Mouse (Mus musculus) midbrain, postnatal 0 days (tissue): ENCODE data around the gene Tfcp2. TPM values are rescaled to one million over a fixed set of nuclear protein-coding genes. Genes with fewer than 3 reads are reported as not detected.
A peak's percentile ranks its signal among the peaks of the same experiment; 100 is the strongest.

ENCODE experiments used
- ATAC-seq: fragments of 200-750 bp; cut with Nextera tagmentation; 2 replicates; pipeline ENCODE4 v1.8.0; 2017; ENCODE audit warnings: moderate number of reproducible peaks, mild to moderate bottlenecking, moderate TSS enrichment, moderate library complexity; ENCODE audit not compliant: low FRiP score
- DNase-seq: peaks from one replicate; pipeline ENCODE4 v3.0.0-alpha.2; 2015; ENCODE audit warnings: low spot score
- H3K27ac ChIP-seq: fragments of 300-500 bp; sonication (generic); 2 replicates; pipeline ENCODE4 v1.5.1; 2014; ENCODE audit warnings: low read depth, mild to moderate bottlenecking, low read length, mixed read lengths
- H3K27me3 ChIP-seq: fragments of 300-500 bp; sonication (generic); 2 replicates; pipeline ENCODE4 v1.6.1; 2014; ENCODE audit warnings: low read length, control low read depth, mixed read lengths; ENCODE audit not compliant: insufficient read depth
- H3K36me3 ChIP-seq: fragments of 300-500 bp; sonication (generic); 2 replicates; pipeline ENCODE4 v1.6.1; 2014; ENCODE audit warnings: low read length, control low read depth, mixed read lengths; ENCODE audit not compliant: insufficient read depth
- H3K4me1 ChIP-seq: fragments of 300-500 bp; sonication (generic); 2 replicates; pipeline ENCODE4 v1.6.1; 2014; ENCODE audit warnings: mild to moderate bottlenecking, control low read depth, antibody characterized with exemption, low read length, mixed read lengths; ENCODE audit not compliant: insufficient read depth
- H3K4me2 ChIP-seq: fragments of 300-500 bp; sonication (generic); 2 replicates; pipeline ENCODE4 v1.6.1; 2014; ENCODE audit warnings: low read depth, mild to moderate bottlenecking, low read length, mixed read lengths; ENCODE audit not compliant: poor library complexity, severe bottlenecking
- H3K4me3 ChIP-seq: fragments of 300-500 bp; sonication (generic); 2 replicates; pipeline ENCODE4 v1.5.1; 2014; ENCODE audit warnings: low read depth, mild to moderate bottlenecking, low read length, moderate library complexity
- H3K9ac ChIP-seq: fragments of 300-500 bp; sonication (generic); replicated peaks from 2 replicates; pipeline ENCODE4 v1.6.1; 2014; ENCODE audit warnings: mild to moderate bottlenecking, low read length, moderate library complexity, mixed read lengths; ENCODE audit not compliant: poor library complexity, severe bottlenecking
- H3K9me3 ChIP-seq: fragments of 300-500 bp; sonication (generic); 2 replicates; pipeline ENCODE4 v1.6.1; 2016; ENCODE audit warnings: low read length, control low read depth
- CTCF ChIP-seq: IDR thresholded peaks from 2 replicates; pipeline ENCODE4 v1.5.1; 2016; ENCODE audit warnings: antibody characterized with exemption, mild to moderate bottlenecking
- WGBS: fragments of 180-500 bp; shearing (Covaris S2); extraction: QIAGEN DNeasy Blood & Tissue Kit; methylation state at CpG from one replicate; pipeline ENCODE4 v1.1.7; 2014; 5-methylcytosine and 5-hydroxymethylcytosine counted together
- polyA plus RNA-seq: library from polyadenylated mRNA; unstranded; fragments of >200 nt; fragmentation: Nextera tagmentation; extraction: Ambion mirVana; gene quantifications from 2 replicates; pipeline ENCODE4 v1.2.1, GENCODE M21; 2015
- total RNA-seq: library from RNA; depleted of rRNA; stranded (reverse); fragments of >200 nt; gene quantifications from 2 replicates; pipeline ENCODE4 v1.2.3, GENCODE M21; 2014

Tfcp2 gene
- total and polyA plus RNA-seq, 2 experiments from 2014 or later: 30.4 to 36.7 TPM

DNA sequence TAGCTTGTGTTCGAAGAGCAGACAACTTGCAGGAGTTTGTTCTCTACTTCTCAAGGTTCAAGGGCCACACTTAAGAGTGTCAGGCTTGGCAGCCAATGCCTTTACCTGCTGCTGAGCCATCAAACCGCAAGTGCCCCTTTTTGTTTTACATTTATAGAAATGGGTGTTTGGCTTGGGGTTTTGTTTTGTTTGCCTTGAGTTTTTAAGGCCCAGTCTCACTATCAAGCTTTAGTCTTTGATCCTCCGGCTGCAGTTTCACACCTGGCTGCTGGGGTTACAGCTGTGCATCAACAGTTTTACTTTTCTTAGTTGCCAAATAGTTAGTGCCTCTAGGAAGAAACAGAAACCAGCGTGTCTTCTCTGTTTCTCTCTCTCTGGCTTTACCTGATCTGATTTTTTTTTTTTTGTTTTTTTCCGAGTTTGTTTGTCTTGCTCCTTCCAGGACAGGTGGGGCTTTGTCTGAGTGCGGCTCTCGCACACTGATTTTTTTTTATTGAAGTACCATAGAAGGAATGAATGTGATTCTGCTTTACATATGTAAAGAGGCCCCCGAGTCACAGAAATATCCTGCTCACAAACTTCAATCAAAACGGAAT is 46.6 kb upstream of the Tfcp2 start:
- TF ChIP-seq CTCF: no peak
- Histone ChIP-seq H3K4me1 (no peaks in the 10 kb centered on the region), H3K27ac (peak overlapping the region; percentile 83), H3K4me2 (peak overlapping the region; percentile 80), H3K9me3 (no peaks in the 10 kb centered on the region), H3K36me3 (no peaks in the 10 kb centered on the region), H3K4me3 (peak overlapping the region; percentile 85), H3K27me3 (no peaks in the 10 kb centered on the region), H3K9ac (peak overlapping the region; percentile 99)
- DNase-seq (no peak), ATAC-seq (no peak)
- 25% methylated on average over 9 of the region's 9 CpGs for WGBS

DNA sequence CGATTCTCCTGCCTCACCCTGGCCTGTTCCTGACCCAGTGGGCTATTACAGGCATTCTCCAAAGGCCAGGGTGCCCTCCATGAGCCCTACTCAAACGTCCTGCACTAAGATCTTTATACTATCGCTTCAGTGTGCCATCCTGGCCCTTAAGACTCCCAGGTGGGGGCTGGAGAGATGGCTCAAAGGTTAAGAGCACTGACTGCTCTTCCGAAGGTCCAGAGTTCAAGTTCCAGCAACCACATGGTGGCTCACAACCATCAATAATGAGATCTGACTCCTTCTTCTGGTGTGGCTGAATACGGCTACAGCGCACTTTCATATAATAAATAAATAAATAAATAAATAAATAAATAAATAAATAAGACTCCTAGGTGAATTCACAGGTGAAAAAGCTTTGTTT is 41.0 kb upstream of the Tfcp2 start:
- H3K4me1 ChIP-seq: no peaks in the 10 kb centered on the region
- H3K4me3 ChIP-seq: no peak overlapping the region
- no peak for DNase-seq
- no peak overlapping the region for H3K27ac ChIP-seq
- no peak overlapping the region for H3K4me2 ChIP-seq
- H3K27me3 ChIP-seq: no peaks in the 10 kb centered on the region
- no peak for TF ChIP-seq CTCF
- H3K36me3 ChIP-seq: peaks cover 17% of the 10 kb centered on the region
- 88% methylated on average over 6 of the region's 6 CpGs for WGBS
- no peak for ATAC-seq
- no peaks in the 10 kb centered on the region for H3K9me3 ChIP-seq
- H3K9ac ChIP-seq: no peak overlapping the region

DNA sequence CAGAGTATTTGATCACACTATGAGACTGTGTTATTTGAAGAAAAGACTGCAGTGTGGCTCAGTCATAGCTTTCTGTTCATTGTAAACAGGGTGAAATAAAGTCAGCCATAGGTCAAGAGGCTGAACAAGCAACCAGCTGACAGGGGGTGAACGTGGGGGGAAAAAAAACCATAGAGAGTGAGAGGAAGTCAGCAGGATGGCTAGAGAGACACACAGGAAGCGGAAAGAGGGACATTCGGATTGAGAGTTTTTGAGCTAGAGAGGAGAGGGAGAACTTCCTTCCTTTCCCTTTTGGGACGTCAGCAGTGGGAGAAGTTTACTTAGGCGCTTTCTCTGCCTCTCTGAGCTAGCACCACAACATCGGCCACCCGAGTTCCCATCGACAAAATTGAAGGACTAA is 38.6 kb upstream of the Tfcp2 start:
- 84% methylated on average over 8 of the region's 8 CpGs for WGBS
- Histone ChIP-seq H3K27ac (no peak overlapping the region), H3K9me3 (no peaks in the 10 kb centered on the region), H3K4me2 (no peak overlapping the region), H3K4me3 (no peak overlapping the region), H3K4me1 (no peaks in the 10 kb centered on the region), H3K9ac (no peak overlapping the region), H3K36me3 (peaks cover 39% of the 10 kb centered on the region), H3K27me3 (no peaks in the 10 kb centered on the region)
- ATAC-seq (no peak), DNase-seq (no peak)
- no peak for TF ChIP-seq CTCF

DNA sequence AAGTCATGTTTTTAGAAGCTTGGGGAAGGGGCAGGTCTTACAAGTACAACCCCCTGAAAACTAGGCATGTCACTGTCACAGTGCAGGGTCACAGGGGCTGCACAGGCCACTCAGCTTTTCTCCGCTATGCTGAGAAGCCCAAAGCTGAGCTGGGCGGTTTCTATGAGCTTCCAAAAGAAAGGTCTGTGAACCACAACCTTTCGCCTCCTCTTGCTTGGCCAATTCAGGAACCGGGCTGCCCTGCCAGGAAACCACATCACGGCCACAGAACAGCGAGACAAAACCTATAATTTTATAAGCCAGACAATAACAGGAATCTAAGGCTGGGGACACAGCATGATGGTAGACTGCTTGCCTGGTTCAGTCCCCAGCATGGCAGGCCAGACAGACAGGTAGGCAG is 36.5 kb upstream of the Tfcp2 start:
- DNase-seq (no peak), ATAC-seq (no peak)
- Histone ChIP-seq H3K36me3 (peaks cover 46% of the 10 kb centered on the region), H3K4me3 (no peak overlapping the region), H3K4me2 (no peak overlapping the region), H3K9me3 (no peaks in the 10 kb centered on the region), H3K4me1 (no peaks in the 10 kb centered on the region), H3K9ac (no peak overlapping the region), H3K27me3 (no peaks in the 10 kb centered on the region), H3K27ac (no peak overlapping the region)
- 86% methylated on average over 6 of the region's 6 CpGs for WGBS
- no peak for TF ChIP-seq CTCF

DNA sequence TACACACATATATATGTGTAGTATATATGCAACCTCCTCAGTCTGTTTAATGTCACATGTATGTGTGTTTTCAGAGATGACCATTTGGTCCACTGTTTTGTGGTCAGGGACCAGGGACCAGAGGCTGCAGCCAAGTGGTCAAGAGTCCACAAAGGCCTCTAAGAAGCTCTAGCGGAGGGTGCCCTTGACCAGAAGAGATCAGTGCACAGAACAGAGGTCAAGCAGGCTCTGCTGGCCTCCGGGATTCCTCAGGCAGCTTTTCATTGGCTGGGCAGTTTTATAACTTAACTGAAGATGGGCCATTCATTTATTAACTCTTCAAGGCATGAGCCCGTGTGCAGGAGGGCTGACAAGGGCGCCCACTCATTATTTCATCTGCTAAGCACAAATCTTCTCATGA is 35.4 kb upstream of the Tfcp2 start:
- WGBS: 78% methylated on average over 4 of the region's 4 CpGs
- no peak for ATAC-seq
- H3K4me1 ChIP-seq: no peaks in the 10 kb centered on the region
- no peak overlapping the region for H3K27ac ChIP-seq
- TF ChIP-seq CTCF: no peak
- no peak for DNase-seq
- H3K9ac ChIP-seq: no peak overlapping the region
- H3K27me3 ChIP-seq: no peaks in the 10 kb centered on the region
- H3K4me3 ChIP-seq: no peak overlapping the region
- no peak overlapping the region for H3K4me2 ChIP-seq
- H3K9me3 ChIP-seq: no peaks in the 10 kb centered on the region
- H3K36me3 ChIP-seq: peaks cover 56% of the 10 kb centered on the region

DNA sequence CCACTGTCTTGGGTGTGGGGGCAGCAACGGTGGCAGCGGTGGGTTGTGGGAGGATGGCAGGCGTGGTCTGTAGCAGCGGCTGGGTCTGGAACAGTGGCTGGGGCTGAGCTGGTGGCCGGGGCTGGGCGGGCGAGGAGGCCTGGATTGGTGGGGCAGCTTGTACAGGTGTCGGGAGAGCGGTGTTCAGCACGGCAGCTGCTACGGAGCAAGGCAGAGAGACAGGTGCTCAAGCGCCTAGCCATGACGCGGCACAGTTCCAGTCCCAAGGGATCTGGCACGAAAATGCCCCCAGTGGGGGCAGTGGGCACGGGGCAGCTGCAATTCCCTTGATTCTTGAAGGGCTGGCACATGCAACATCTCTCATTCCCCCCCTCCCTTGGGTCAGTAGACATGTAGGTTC is 34.1 kb upstream of the Tfcp2 start:
- DNase-seq (no peak), ATAC-seq (no peak)
- Histone ChIP-seq H3K9ac (no peak overlapping the region), H3K27ac (no peak overlapping the region), H3K4me3 (no peak overlapping the region), H3K4me2 (no peak overlapping the region), H3K36me3 (peaks cover 55% of the 10 kb centered on the region), H3K27me3 (no peaks in the 10 kb centered on the region), H3K4me1 (no peaks in the 10 kb centered on the region), H3K9me3 (no peaks in the 10 kb centered on the region)
- TF ChIP-seq CTCF: no peak
- 95% methylated on average over 16 of the region's 16 CpGs for WGBS
